Mouse (Mus musculus): Measurements from ENCODE around the gene Kazn. TPM values are rescaled to one million over a fixed set of nuclear protein-coding genes. Genes with fewer than 3 reads are reported as not detected.
A peak's percentile ranks its signal among the peaks of the same experiment; 100 is the strongest.

Kazn gene
- total and polyA plus RNA-seq, 2 experiments from 2014 or later, result 25.6 to 70.2 TPM

DNA sequence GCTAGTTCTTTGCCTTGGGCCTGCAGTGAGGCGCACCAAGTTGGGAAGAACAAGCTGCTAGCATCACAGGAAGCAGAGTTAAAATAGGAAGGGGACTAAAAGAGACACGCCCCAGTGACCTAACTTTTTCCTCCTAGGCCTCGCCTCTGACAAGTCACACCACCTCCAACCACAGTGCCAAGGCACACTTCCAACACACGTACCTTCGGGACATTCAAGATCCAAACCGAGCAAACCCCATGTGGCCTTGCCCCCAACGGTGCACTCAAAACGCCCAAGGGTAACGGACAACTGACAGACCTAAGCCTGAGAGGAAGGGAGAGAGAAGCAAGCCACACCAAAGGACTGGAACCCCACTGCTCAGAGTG is 53.7 kb downstream of the Kazn start:
- Histone ChIP-seq H3K4me3 (ENCODE audit: low read depth, low read length) (no peak overlapping the region), H3K36me3 (ENCODE audit: insufficient read depth, low read length) (peaks cover 1% of the 10 kb centered on the region; the same call in 1 of the 2 replicates), H3K27ac (ENCODE audit: low read depth, low read length) (no peak overlapping the region), H3K4me1 (ENCODE audit: insufficient read depth, low read length) (peaks cover 4% of the 10 kb centered on the region; the same call in 1 of the 2 replicates), H3K9ac (replicated peaks; ENCODE audit: low read length, poor library complexity, severe bottlenecking) (no peak overlapping the region), H3K9me3 (ENCODE audit: low read length) (no peaks in the 10 kb centered on the region), H3K4me2 (ENCODE audit: low read depth, low read length, poor library complexity, severe bottlenecking) (no peak overlapping the region), H3K27me3 (ENCODE audit: insufficient read depth, low read length) (no peaks in the 10 kb centered on the region)
- no peak for ATAC-seq (ENCODE audit: low FRiP score)
- WGBS, result 95% methylated on average over 9 of the region's 9 CpGs
- no peak for DNase-seq (ENCODE audit: low spot score)
- no peak for TF ChIP-seq CTCF (IDR thresholded peaks at IDR 0.05)

DNA sequence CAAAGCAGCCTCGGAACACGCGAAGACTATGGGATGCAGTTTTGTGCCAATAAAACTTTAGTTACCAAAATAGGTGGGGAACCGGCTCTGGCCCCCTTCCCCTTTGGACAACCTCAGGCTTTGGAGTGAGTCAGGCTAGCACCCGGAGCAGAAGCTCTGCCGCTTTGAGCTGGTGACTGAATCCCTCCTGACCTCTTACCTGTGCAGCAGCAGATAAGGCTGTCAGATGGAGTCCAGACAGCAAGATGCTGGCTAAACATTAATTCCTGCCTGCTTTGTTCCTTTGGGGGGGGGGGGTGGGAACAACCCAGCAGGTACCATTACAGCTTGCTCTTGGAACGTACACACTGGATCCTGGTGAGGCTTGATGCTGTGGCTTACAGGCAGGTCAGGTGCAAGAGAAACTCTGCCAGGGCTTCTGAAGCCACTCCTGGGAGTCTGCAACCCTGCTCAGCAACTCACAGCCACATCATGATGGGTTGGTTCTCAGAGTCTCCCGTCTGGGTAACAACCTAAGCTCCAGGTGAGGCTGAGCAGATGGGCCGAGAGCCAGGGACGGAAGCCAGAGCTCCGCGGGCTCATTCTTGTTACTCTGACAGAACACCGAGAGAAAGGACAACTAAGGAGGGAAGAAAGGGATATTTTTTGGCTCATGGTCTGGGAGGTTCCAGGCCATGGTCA is 54.2 kb downstream of the Kazn start:
- Histone ChIP-seq H3K27me3 (ENCODE audit: insufficient read depth, low read length) (no peaks in the 10 kb centered on the region), H3K36me3 (ENCODE audit: insufficient read depth, low read length) (no peaks in the 10 kb centered on the region), H3K9ac (replicated peaks; ENCODE audit: low read length, poor library complexity, severe bottlenecking) (no peak overlapping the region), H3K4me1 (ENCODE audit: insufficient read depth, low read length) (peaks cover 5% of the 10 kb centered on the region; the same call in 1 of the 2 replicates), H3K4me2 (ENCODE audit: low read depth, low read length, poor library complexity, severe bottlenecking) (no peak overlapping the region), H3K9me3 (ENCODE audit: low read length) (no peaks in the 10 kb centered on the region), H3K27ac (ENCODE audit: low read depth, low read length) (no peak overlapping the region), H3K4me3 (ENCODE audit: low read depth, low read length) (no peak overlapping the region)
- DNase-seq (ENCODE audit: low spot score), result no peak
- no peak for TF ChIP-seq CTCF (IDR thresholded peaks at IDR 0.05)
- ATAC-seq (ENCODE audit: low FRiP score), result no peak
- WGBS, result 90% methylated on average over 13 of the region's 13 CpGs

DNA sequence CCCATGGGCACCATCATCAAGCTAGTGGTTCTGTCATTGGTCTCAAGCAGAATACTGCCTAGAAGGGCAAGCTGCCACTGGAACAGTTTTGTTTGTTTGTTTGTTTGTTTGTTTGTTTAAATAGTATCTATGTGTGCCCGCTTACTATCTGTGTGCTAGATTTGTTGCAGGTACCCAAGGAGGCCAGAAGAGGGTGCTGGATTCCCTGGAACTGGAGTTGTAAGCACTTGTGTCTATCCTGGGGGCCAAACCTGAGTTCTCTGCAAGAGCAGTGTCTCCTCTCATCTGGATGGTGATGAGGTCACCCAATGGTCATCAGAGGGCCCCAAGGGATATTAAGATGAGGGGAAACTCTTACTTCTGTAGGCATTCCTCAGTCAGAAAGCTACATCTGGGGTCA is 55.6 kb downstream of the Kazn start:
- ATAC-seq (ENCODE audit: low FRiP score), result no peak

DNA sequence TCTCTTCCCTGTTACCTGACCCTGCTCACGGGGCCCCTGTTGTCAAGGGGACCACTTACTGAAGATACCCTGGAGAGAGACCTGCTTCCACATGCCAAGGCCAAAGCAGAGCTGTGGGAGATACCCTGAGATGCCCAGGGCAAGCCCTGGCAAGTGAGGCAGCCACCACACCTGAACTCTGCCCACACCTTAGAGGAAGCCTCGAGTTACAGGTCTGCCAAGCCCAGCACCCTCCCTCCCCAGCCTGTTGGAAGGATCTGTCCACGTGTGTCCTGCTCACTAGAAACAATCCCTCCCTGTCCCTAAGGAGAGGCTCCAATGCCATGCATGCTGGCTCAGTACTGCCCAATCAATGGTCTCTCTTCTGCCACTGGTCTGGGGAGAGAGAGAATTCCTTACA is 56.2 kb downstream of the Kazn start:
- TF ChIP-seq CTCF (IDR thresholded peaks at IDR 0.05), result no peak
- Histone ChIP-seq H3K9me3 (ENCODE audit: low read length) (no peaks in the 10 kb centered on the region), H3K4me3 (ENCODE audit: low read depth, low read length) (no peak overlapping the region), H3K4me1 (ENCODE audit: insufficient read depth, low read length) (peaks cover 5% of the 10 kb centered on the region), H3K9ac (replicated peaks; ENCODE audit: low read length, poor library complexity, severe bottlenecking) (no peak overlapping the region), H3K27me3 (ENCODE audit: insufficient read depth, low read length) (no peaks in the 10 kb centered on the region), H3K36me3 (ENCODE audit: insufficient read depth, low read length) (no peaks in the 10 kb centered on the region), H3K27ac (ENCODE audit: low read depth, low read length) (no peak overlapping the region), H3K4me2 (ENCODE audit: low read depth, low read length, poor library complexity, severe bottlenecking) (no peak overlapping the region)
- WGBS, result 76% methylated on average over 3 of the region's 3 CpGs
- ATAC-seq (ENCODE audit: low FRiP score) (no peak), DNase-seq (ENCODE audit: low spot score) (no peak)

More for the DNA sequence above, 55.6 kb downstream of the Kazn start:
- Histone ChIP-seq H3K4me2 (ENCODE audit: low read depth, low read length, poor library complexity, severe bottlenecking) (no peak overlapping the region), H3K27ac (ENCODE audit: low read depth, low read length) (no peak overlapping the region), H3K27me3 (ENCODE audit: insufficient read depth, low read length) (no peaks in the 10 kb centered on the region), H3K9me3 (ENCODE audit: low read length) (no peaks in the 10 kb centered on the region), H3K36me3 (ENCODE audit: insufficient read depth, low read length) (no peaks in the 10 kb centered on the region), H3K4me1 (ENCODE audit: insufficient read depth, low read length) (peaks cover 5% of the 10 kb centered on the region), H3K4me3 (ENCODE audit: low read depth, low read length) (no peak overlapping the region), H3K9ac (replicated peaks; ENCODE audit: low read length, poor library complexity, severe bottlenecking) (no peak overlapping the region)
- 88% methylated on average over 1 of the region's 1 CpGs for WGBS
- no peak for DNase-seq (ENCODE audit: low spot score)
- peak; percentile 37; the same call in 1 of the 2 replicates for TF ChIP-seq CTCF (IDR thresholded peaks at IDR 0.05)

DNA sequence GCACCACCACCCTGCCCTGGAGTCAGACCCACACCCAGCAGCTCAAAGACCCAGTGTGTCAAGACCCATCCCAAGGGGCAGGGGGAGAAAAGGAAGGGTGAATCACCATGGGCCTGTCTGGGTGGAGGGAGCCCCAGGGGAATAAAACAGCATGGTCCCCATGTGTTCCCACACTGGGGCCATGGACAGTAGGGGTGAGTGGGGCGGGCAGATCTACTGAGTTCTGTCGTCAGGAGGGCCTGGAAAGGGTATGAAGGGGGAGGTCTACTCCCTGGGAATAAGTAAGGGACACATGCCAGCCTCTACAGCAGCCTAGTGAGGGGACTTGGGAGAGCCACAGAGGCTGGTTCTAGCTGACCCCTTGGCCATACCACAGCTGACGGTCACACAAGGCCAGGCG is 57.6 kb downstream of the Kazn start:
- Histone ChIP-seq H3K27me3 (ENCODE audit: insufficient read depth, low read length) (no peaks in the 10 kb centered on the region), H3K36me3 (ENCODE audit: insufficient read depth, low read length) (no peaks in the 10 kb centered on the region), H3K4me3 (ENCODE audit: low read depth, low read length) (no peak overlapping the region), H3K4me1 (ENCODE audit: insufficient read depth, low read length) (peaks cover 5% of the 10 kb centered on the region), H3K9ac (replicated peaks; ENCODE audit: low read length, poor library complexity, severe bottlenecking) (no peak overlapping the region), H3K27ac (ENCODE audit: low read depth, low read length) (no peak overlapping the region), H3K4me2 (ENCODE audit: low read depth, low read length, poor library complexity, severe bottlenecking) (no peak overlapping the region), H3K9me3 (ENCODE audit: low read length) (no peaks in the 10 kb centered on the region)
- TF ChIP-seq CTCF (IDR thresholded peaks at IDR 0.05), result no peak
- DNase-seq (ENCODE audit: low spot score) (no peak), ATAC-seq (ENCODE audit: low FRiP score) (no peak)
- WGBS, result 92% methylated on average over 4 of the region's 4 CpGs

DNA sequence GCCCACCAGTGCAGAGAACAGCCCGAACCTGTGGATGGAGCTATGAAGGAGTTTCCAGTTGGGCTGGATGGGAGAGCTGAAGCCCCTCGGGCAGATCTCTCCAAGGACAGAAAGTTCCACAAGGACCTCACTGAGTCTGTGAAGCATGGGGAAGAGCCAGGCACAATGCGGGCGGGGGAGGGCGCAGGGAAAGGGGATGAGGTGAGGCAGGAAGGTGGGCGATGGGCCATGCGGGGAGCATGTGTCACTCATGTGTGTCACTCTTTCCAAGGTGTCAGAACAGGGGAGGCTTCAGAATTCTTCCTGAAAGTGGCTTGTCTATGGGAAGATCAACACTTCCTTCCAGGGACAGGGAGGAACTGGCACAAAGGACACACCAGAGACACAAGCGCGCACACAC is 58.3 kb downstream of the Kazn start:
- Histone ChIP-seq H3K9me3 (ENCODE audit: low read length) (no peaks in the 10 kb centered on the region), H3K4me1 (ENCODE audit: insufficient read depth, low read length) (peaks cover 5% of the 10 kb centered on the region), H3K9ac (replicated peaks; ENCODE audit: low read length, poor library complexity, severe bottlenecking) (no peak overlapping the region), H3K36me3 (ENCODE audit: insufficient read depth, low read length) (no peaks in the 10 kb centered on the region), H3K27ac (ENCODE audit: low read depth, low read length) (no peak overlapping the region), H3K27me3 (ENCODE audit: insufficient read depth, low read length) (no peaks in the 10 kb centered on the region), H3K4me3 (ENCODE audit: low read depth, low read length) (no peak overlapping the region), H3K4me2 (ENCODE audit: low read depth, low read length, poor library complexity, severe bottlenecking) (no peak overlapping the region)
- 87% methylated on average over 9 of the region's 9 CpGs for WGBS
- DNase-seq (ENCODE audit: low spot score) (no peak), ATAC-seq (ENCODE audit: low FRiP score) (no peak)
- no peak for TF ChIP-seq CTCF (IDR thresholded peaks at IDR 0.05)

All from midbrain, postnatal 0 days (tissue).